Mouse (Mus musculus): ENCODE measurements around the gene Nkain4. TPM values are rescaled to one million over a fixed set of nuclear protein-coding genes. Genes with fewer than 3 reads are reported as not detected.

Nkain4 gene
- polyA plus RNA-seq, 1 experiment from 2014 or later = 33.5 TPM

DNA sequence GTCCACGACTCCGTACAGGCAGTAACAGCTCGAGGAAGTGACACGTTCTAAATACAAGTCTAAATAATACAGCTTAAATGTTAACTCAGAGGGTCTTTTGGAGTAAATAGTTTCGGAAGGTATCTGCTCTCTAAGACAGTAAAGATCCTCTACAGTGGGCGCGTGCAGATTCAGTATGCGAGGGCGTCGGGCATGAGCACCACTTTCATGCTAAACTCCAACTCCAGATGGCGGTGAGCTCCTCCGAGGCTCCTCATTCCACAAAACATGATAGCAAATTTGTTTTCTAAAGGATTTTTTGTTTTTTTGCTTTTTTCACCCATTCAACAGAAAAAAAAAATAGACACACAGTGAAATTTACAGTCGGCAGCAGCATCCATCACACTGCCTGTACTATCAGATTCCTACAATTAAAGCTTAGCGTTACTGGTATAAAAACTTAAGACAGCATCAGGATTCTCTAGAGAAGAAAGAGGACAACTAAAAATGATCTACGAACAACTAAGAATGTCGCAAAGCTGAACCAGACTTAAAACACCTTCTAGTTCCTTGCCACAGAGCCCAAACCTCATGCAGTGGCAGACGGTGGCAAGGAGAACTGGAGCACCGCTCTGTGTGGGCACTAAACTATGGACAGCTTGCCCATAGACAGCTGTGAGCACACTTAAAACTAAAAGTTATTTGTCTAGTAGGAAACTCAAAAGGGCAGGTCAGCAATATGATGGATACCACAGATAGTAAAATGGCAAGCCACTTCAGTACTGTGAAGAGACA is 49.9 kb downstream of the Nkain4 start:
- no peaks in the 10 kb centered on the region for H3K9me3 ChIP-seq (ENCODE audit: control insufficient read depth, low read length)
- H3K4me1 ChIP-seq (replicated peaks; ENCODE audit: control insufficient read depth, insufficient read depth, low read length) = no peaks in the 10 kb centered on the region
- no peak overlapping the region for H3K9ac ChIP-seq (ENCODE audit: low read length)
- H3K36me3 ChIP-seq (ENCODE audit: control insufficient read depth, insufficient read depth, low read length) = peaks cover 2% of the 10 kb centered on the region; the same call in 1 of the 2 replicates
- WGBS = 94% methylated on average over 18 of the region's 18 CpGs
- ATAC-seq (replicated peaks; ENCODE audit: low FRiP score) = no peak
- no peak overlapping the region for H3K4me2 ChIP-seq (ENCODE audit: low read depth, low read length, severe bottlenecking)
- no peak overlapping the region for H3K27ac ChIP-seq (ENCODE audit: low read depth, low read length)
- H3K4me3 ChIP-seq (ENCODE audit: low read depth, low read length) = no peak overlapping the region
- DNase-seq (ENCODE audit: low spot score) = no peak
- no peaks in the 10 kb centered on the region for H3K27me3 ChIP-seq (ENCODE audit: control insufficient read depth, insufficient read depth, low read length)

DNA sequence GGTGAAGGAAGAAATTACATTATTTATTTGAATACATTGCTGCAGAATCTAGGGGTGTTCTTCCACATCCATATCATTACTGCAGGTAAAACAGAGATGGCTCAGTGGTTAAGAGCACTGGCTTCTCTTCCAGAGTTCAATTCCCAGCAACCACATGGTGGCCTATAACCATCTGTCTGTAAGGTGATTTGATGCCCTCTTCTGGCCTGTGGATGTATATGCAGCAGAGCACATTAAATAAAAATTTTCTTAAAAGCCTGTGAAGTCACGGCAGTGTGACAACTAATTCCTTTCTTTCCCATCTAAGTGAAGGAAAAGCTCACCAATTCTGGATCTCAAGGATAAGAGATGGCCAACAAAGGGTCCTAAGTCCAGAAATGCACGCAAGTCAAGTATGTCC is 52.4 kb downstream of the Nkain4 start:
- peak; percentile 45; the same call in 1 of the 2 replicates for ATAC-seq (replicated peaks; ENCODE audit: low FRiP score)
- Histone ChIP-seq H3K4me1 (replicated peaks; ENCODE audit: control insufficient read depth, insufficient read depth, low read length) (no peaks in the 10 kb centered on the region), H3K9me3 (ENCODE audit: control insufficient read depth, low read length) (no peaks in the 10 kb centered on the region), H3K4me2 (ENCODE audit: low read depth, low read length, severe bottlenecking) (no peak overlapping the region), H3K27ac (ENCODE audit: low read depth, low read length) (no peak overlapping the region), H3K36me3 (ENCODE audit: control insufficient read depth, insufficient read depth, low read length) (0 out of 2 replicates have a peak, but pooled peaks cover 2% of the 10 kb centered on the region), H3K9ac (ENCODE audit: low read length) (no peak overlapping the region), H3K27me3 (ENCODE audit: control insufficient read depth, insufficient read depth, low read length) (no peaks in the 10 kb centered on the region), H3K4me3 (ENCODE audit: low read depth, low read length) (no peak overlapping the region)
- DNase-seq (ENCODE audit: low spot score) = no peak
- WGBS = 38% methylated on average over 2 of the region's 2 CpGs

DNA sequence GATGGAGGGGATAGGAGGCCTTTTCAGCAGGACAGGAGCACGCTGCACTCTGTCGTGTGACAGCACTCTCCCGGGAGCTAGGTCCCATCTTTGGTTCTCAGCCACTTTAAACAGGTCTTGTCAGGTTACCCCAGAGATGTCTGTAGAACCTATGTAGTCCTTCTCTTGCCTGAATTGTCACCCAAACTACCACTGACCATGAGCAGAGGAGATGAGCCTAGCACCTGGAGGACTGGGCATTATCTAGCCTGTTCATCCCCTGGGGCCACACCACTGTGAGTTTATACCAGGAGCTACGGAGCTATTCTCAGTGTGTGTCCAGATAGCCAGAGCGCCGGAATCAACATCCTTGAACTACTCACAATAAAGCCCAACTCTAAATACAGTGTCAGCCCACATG is 56.6 kb downstream of the Nkain4 start:
- Histone ChIP-seq H3K4me1 (replicated peaks; ENCODE audit: control insufficient read depth, insufficient read depth, low read length) (peaks cover 4% of the 10 kb centered on the region; the same call in 1 of the 2 replicates), H3K27me3 (ENCODE audit: control insufficient read depth, insufficient read depth, low read length) (no peaks in the 10 kb centered on the region), H3K4me3 (ENCODE audit: low read depth, low read length) (no peak overlapping the region), H3K4me2 (ENCODE audit: low read depth, low read length, severe bottlenecking) (no peak overlapping the region), H3K9ac (ENCODE audit: low read length) (no peak overlapping the region), H3K9me3 (ENCODE audit: control insufficient read depth, low read length) (no peaks in the 10 kb centered on the region), H3K36me3 (ENCODE audit: control insufficient read depth, insufficient read depth, low read length) (no peaks in the 10 kb centered on the region), H3K27ac (ENCODE audit: low read depth, low read length) (no peak overlapping the region)
- 84% methylated on average over 6 of the region's 6 CpGs for WGBS
- DNase-seq (ENCODE audit: low spot score) (no peak), ATAC-seq (replicated peaks; ENCODE audit: low FRiP score) (no peak)

DNA sequence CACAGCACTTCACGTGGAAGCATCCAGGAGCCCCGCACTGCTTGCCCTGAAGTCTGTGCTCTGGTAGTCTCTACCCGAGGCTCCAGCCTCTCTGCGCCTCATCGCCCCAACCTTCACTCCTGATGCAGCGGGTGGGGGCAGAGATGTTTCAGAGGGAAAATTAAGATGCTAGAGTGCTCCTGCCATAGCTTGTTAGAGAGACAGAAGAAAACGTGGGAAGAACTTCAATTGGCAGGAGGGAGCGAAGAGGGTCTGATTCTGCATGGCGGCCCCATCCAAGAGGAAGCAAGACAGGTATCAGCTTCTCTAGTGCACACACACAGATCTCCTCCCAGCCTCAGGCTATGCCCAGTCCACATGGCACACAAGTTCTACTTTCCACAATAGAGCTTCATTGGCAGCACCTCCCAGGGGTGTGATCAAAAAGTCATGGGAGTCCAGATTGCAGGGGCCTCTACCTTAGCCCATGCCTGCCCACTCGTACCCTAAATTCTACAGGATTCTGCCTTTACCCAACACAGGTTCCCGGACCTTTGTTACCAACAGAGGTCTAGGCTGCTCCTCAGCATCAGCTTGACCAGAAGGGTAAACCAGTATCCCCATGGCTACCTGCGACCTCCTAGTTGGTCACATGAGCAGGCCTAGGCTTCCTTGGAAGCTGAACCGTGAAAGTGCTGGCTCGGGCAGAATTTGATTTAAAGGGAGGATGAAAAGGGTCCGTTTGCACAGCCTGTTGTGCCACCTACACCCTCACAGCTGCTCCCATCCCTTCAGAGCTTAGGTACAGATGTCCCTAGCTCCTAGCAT is 57.5 kb downstream of the Nkain4 start:
- peaks cover 4% of the 10 kb centered on the region; the same call in 1 of the 2 replicates for H3K4me1 ChIP-seq (replicated peaks; ENCODE audit: control insufficient read depth, insufficient read depth, low read length)
- no peak overlapping the region for H3K27ac ChIP-seq (ENCODE audit: low read depth, low read length)
- ATAC-seq (replicated peaks; ENCODE audit: low FRiP score) = no peak
- H3K4me3 ChIP-seq (ENCODE audit: low read depth, low read length) = no peak overlapping the region
- no peaks in the 10 kb centered on the region for H3K9me3 ChIP-seq (ENCODE audit: control insufficient read depth, low read length)
- WGBS = 75% methylated on average over 15 of the region's 15 CpGs
- no peak overlapping the region for H3K9ac ChIP-seq (ENCODE audit: low read length)
- peak; percentile 48 for DNase-seq (ENCODE audit: low spot score)
- H3K4me2 ChIP-seq (ENCODE audit: low read depth, low read length, severe bottlenecking) = no peak overlapping the region
- no peaks in the 10 kb centered on the region for H3K27me3 ChIP-seq (ENCODE audit: control insufficient read depth, insufficient read depth, low read length)
- H3K36me3 ChIP-seq (ENCODE audit: control insufficient read depth, insufficient read depth, low read length) = no peaks in the 10 kb centered on the region

DNA sequence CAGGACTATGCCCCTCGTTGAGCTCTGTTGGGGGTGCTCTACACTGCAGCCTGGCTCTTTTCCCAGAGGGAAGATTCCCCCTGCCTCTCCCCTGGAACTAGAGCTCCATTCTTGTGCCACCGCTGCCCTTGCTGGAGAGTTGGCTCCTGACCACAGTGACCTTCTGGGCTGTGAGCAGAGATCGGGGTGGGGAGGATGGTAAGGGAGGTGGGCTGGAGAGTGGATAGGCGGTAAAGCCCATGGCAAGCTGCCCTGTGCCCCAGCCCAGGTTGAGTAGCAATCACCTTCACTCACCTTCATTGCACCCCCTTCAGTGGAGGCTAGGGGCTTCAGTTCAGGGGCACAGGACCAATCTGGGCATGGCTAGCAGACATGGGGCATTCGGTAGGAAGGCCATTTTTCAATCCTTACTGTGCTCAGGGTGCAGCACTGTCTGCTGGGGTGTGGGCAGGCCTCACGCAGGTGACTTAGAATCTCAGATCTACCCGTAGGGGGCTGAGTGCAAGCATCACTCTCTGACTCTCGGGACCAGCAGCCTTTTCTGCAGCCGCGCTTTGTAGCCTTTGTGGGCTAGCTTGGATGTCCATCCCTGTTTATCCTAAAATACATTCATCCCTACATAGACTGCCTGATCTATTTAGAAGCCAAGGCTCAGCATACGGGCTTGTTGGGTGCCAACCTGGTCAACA is 58.5 kb downstream of the Nkain4 start:
- Histone ChIP-seq H3K4me1 (replicated peaks; ENCODE audit: control insufficient read depth, insufficient read depth, low read length) (peaks cover 7% of the 10 kb centered on the region; the same call in 1 of the 2 replicates), H3K27me3 (ENCODE audit: control insufficient read depth, insufficient read depth, low read length) (no peaks in the 10 kb centered on the region), H3K9me3 (ENCODE audit: control insufficient read depth, low read length) (no peaks in the 10 kb centered on the region), H3K36me3 (ENCODE audit: control insufficient read depth, insufficient read depth, low read length) (no peaks in the 10 kb centered on the region), H3K9ac (ENCODE audit: low read length) (no peak overlapping the region; the same call in 1 of the 2 replicates), H3K4me2 (ENCODE audit: low read depth, low read length, severe bottlenecking) (peak overlapping the region; percentile 84; the same call in 1 of the 2 replicates), H3K4me3 (ENCODE audit: low read depth, low read length) (no peak overlapping the region), H3K27ac (ENCODE audit: low read depth, low read length) (no peak overlapping the region)
- DNase-seq (ENCODE audit: low spot score) (peak; percentile 43), ATAC-seq (replicated peaks; ENCODE audit: low FRiP score) (no peak)
- 77% methylated on average over 11 of the region's 11 CpGs for WGBS

DNA sequence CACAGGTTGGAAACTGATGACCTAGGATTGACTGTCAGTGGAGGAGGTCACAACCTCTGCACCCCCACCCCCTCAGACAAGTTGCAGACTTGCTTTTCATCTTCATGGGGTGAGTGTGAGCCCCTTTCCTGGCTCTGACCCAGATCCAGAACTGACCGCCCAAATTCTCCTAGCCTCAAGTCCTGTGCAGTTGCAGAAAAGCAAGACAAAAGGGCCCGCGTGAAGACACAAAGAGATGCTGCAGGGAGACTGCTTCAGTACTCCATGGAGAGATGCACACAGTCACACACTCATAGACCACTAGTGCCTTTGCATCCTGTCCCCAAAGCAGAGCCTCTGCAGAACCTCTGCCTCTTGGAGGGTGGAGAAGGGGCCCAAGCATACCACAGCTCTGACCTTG is 59.2 kb downstream of the Nkain4 start:
- peak overlapping the region; percentile 84 for H3K4me2 ChIP-seq (ENCODE audit: low read depth, low read length, severe bottlenecking)
- H3K9me3 ChIP-seq (ENCODE audit: control insufficient read depth, low read length) = no peaks in the 10 kb centered on the region
- peak overlapping the region; percentile 89; the same call in 1 of the 2 replicates for H3K4me3 ChIP-seq (ENCODE audit: low read depth, low read length)
- H3K9ac ChIP-seq (ENCODE audit: low read length) = peak overlapping the region; percentile 23
- no peaks in the 10 kb centered on the region for H3K27me3 ChIP-seq (ENCODE audit: control insufficient read depth, insufficient read depth, low read length)
- peaks cover 11% of the 10 kb centered on the region for H3K4me1 ChIP-seq (replicated peaks; ENCODE audit: control insufficient read depth, insufficient read depth, low read length)
- H3K27ac ChIP-seq (ENCODE audit: low read depth, low read length) = no peak overlapping the region
- DNase-seq (ENCODE audit: low spot score) (no peak), ATAC-seq (replicated peaks; ENCODE audit: low FRiP score) (no peak)
- WGBS = 57% methylated on average over 3 of the region's 3 CpGs
- no peaks in the 10 kb centered on the region for H3K36me3 ChIP-seq (ENCODE audit: control insufficient read depth, insufficient read depth, low read length)

DNA sequence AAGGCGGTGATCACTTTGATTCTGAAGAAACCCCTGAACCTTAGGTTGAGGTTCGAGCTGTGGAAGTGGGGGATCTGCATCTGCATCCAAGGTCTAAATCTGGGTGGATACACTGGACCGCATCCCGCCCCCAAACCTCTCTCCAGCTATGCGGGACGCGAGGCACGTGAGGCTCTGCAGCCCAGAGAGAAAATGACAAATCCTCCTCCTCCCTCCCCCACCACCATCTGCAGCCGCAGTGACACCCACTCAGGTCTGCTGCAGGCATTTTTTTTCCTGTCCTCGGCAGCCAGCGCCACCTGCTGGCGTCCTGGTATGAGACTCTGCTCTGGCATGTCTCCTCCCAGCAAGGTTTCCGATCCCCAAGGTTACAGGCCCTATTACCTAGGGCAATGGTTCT is 59.8 kb downstream of the Nkain4 start:
- Histone ChIP-seq H3K4me3 (ENCODE audit: low read depth, low read length) (peak overlapping the region; percentile 89), H3K27ac (ENCODE audit: low read depth, low read length) (peak overlapping the region; percentile 99), H3K9me3 (ENCODE audit: control insufficient read depth, low read length) (no peaks in the 10 kb centered on the region), H3K36me3 (ENCODE audit: control insufficient read depth, insufficient read depth, low read length) (no peaks in the 10 kb centered on the region), H3K4me1 (replicated peaks; ENCODE audit: control insufficient read depth, insufficient read depth, low read length) (peaks cover 15% of the 10 kb centered on the region), H3K4me2 (ENCODE audit: low read depth, low read length, severe bottlenecking) (peak overlapping the region; percentile 84), H3K9ac (ENCODE audit: low read length) (peak overlapping the region; percentile 97), H3K27me3 (ENCODE audit: control insufficient read depth, insufficient read depth, low read length) (no peaks in the 10 kb centered on the region)
- WGBS = under 1% methylated on average over 13 of the region's 13 CpGs
- ATAC-seq (replicated peaks; ENCODE audit: low FRiP score) (peak; percentile 34), DNase-seq (ENCODE audit: low spot score) (peak; percentile 95)

DNA sequence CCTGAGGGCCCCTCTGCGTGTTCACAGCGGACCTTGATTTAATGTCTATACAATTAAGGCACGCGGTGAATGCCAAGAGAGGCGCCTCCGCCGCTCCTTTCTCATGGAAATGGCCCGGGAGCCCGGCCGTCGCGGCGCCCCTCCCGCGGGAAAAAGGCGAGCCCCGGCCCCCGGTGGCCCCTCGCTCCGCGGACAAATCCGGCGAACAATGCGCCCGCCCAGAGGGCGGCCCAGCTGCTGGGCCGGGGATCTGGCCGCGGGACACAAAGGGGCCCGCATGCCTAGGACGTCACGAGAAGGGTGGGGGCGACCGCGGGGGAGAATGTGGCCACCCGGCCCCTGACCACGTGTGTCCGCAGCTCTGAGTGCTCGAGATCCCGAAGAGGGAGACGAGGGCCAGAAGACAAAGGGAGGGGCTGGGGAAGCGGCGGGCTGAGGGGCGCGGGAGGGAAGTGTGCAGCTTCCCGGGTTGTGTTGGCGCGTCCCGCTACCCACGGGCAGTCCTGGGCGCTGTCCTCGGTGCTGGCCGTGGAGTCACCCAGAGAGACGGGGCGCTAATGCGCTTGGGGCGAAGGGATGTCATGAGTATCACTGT is 60.4 kb downstream of the Nkain4 start:
- Histone ChIP-seq H3K4me2 (ENCODE audit: low read depth, low read length, severe bottlenecking) (peak overlapping the region; percentile 84), H3K27ac (ENCODE audit: low read depth, low read length) (peak overlapping the region; percentile 99), H3K4me3 (ENCODE audit: low read depth, low read length) (peak overlapping the region; percentile 89)

More for the DNA sequence above, 60.4 kb downstream of the Nkain4 start:
- H3K36me3 ChIP-seq (ENCODE audit: control insufficient read depth, insufficient read depth, low read length) = no peaks in the 10 kb centered on the region
- under 1% methylated on average over 56 of the region's 57 CpGs for WGBS
- H3K4me1 ChIP-seq (replicated peaks; ENCODE audit: control insufficient read depth, insufficient read depth, low read length) = peaks cover 17% of the 10 kb centered on the region
- DNase-seq (ENCODE audit: low spot score) (peak; percentile 93), ATAC-seq (replicated peaks; ENCODE audit: low FRiP score) (peak; percentile 68)
- H3K27me3 ChIP-seq (ENCODE audit: control insufficient read depth, insufficient read depth, low read length) = no peaks in the 10 kb centered on the region
- H3K9ac ChIP-seq (ENCODE audit: low read length) = peak overlapping the region; percentile 97
- H3K9me3 ChIP-seq (ENCODE audit: control insufficient read depth, low read length) = no peaks in the 10 kb centered on the region
